In genomic region chr2:172329179-172329578, GRCm38 (mm10) we compare ENCODE assay signal across 9 mouse cellular contexts. TPM values are rescaled to one million over a fixed set of nuclear protein-coding genes. Genes with fewer than 3 reads are reported as not detected.
DNase-seq lines count a peak whose midpoint lies in the region; ATAC-seq and TF ChIP-seq lines count a peak whose summit lies in the region.
"Had no signal": no experiment of that assay in that cellular context is flagged by ENCODE, and none has a peak within 500 bp of the region (broad histone marks: within the 10 kb centered on the region; RNA-seq: fewer than 3 reads in every experiment).

No protein-coding gene starts in this region.

- H3K4me3 ChIP-seq in heart, embryonic 13.5 days: no peak overlapping the region
- no peak overlapping the region for H3K4me3 ChIP-seq in midbrain, embryonic 12.5 days
- H3K4me3 ChIP-seq in stomach, postnatal 0 days (ENCODE audit: low read depth, low read length): no peak overlapping the region

- H3K36me3 ChIP-seq in heart, embryonic 13.5 days: no peaks in the 10 kb centered on the region
- H3K36me3 ChIP-seq in midbrain, embryonic 12.5 days: no peaks in the 10 kb centered on the region
- no peaks in the 10 kb centered on the region for H3K36me3 ChIP-seq in stomach, postnatal 0 days (ENCODE audit: control insufficient read depth, insufficient read depth, low read length)

- peak overlapping the region; percentile 29 for H3K4me2 ChIP-seq in heart, embryonic 13.5 days
- H3K4me2 ChIP-seq in midbrain, embryonic 12.5 days (replicated peaks): peak overlapping the region; percentile 33
- H3K4me2 ChIP-seq in stomach, postnatal 0 days (replicated peaks; ENCODE audit: low read depth): no peak overlapping the region

- WGBS in heart, embryonic 13.5 days: 6% methylated on average over 13 of the region's 13 CpGs
- 5% methylated on average over 13 of the region's 13 CpGs for WGBS in midbrain, embryonic 12.5 days
- 8% methylated on average over 13 of the region's 13 CpGs for WGBS in stomach, postnatal 0 days

- peaks cover 47% of the 10 kb centered on the region for H3K27me3 ChIP-seq in heart, embryonic 13.5 days (replicated peaks)
- H3K27me3 ChIP-seq in midbrain, embryonic 12.5 days: peaks cover 15% of the 10 kb centered on the region; the same call in 1 of the 2 replicates
- H3K27me3 ChIP-seq in stomach, postnatal 0 days (ENCODE audit: control insufficient read depth, insufficient read depth, low read length): no peaks in the 10 kb centered on the region

- TF ChIP-seq EP300 in stomach, postnatal 0 days (optimal IDR thresholded peaks at IDR 0.05): no peak

- no peak overlapping the region for H3K9ac ChIP-seq in heart, embryonic 13.5 days
- 0 out of 2 replicates have a peak overlapping the region, but pooled peaks have one; percentile 16 for H3K9ac ChIP-seq in midbrain, embryonic 12.5 days (replicated peaks)
- H3K9ac ChIP-seq in stomach, postnatal 0 days (ENCODE audit: low read length): no peak overlapping the region

- H3K27ac ChIP-seq in heart, embryonic 13.5 days (replicated peaks): no peak overlapping the region
- no peak overlapping the region for H3K27ac ChIP-seq in midbrain, embryonic 12.5 days (replicated peaks)
- H3K27ac ChIP-seq in stomach, postnatal 0 days (replicated peaks): no peak overlapping the region
- H3K27ac ChIP-seq: macrophage had no signal

- peak; percentile 82 for TF ChIP-seq CTCF in stomach, postnatal 0 days (IDR thresholded peaks at IDR 0.05; ENCODE audit: low read depth)

- no peaks in the 10 kb centered on the region for H3K4me1 ChIP-seq in heart, embryonic 13.5 days
- no peaks in the 10 kb centered on the region for H3K4me1 ChIP-seq in midbrain, embryonic 12.5 days
- no peaks in the 10 kb centered on the region for H3K4me1 ChIP-seq in stomach, postnatal 0 days (replicated peaks; ENCODE audit: control insufficient read depth, insufficient read depth)

- DNase-seq in heart, postnatal 25 days (ENCODE audit: low spot score): no peak
- peak; percentile 49 for DNase-seq in Muller cell, postnatal 12 days (ENCODE audit: inconsistent ontology term)
- DNase-seq in cerebellum, postnatal 25 days: peak; percentile 66 to 77
- DNase-seq in frontal cortex, postnatal 36 days (ENCODE audit: low spot score in 2 of 2): peak; percentile 79 to 84
- peak; percentile 83 for DNase-seq in left cerebral cortex, adult 18-20 months (ENCODE audit: low spot score in 2 of 2)
- peak; percentile 63 for DNase-seq in stomach, postnatal 0 days (ENCODE audit: low spot score)

- no peak for ATAC-seq in heart, embryonic 13.5 days (ENCODE audit: extremely low read depth, insufficient number of reproducible peaks, low FRiP score, low TSS enrichment)
- peak; percentile 88 for ATAC-seq in midbrain, embryonic 12.5 days (ENCODE audit: low FRiP score, low read depth)
- no peak for ATAC-seq in stomach, postnatal 0 days (ENCODE audit: low FRiP score, low TSS enrichment)

- H3K9me3 ChIP-seq in heart, embryonic 13.5 days: no peaks in the 10 kb centered on the region
- no peaks in the 10 kb centered on the region for H3K9me3 ChIP-seq in midbrain, embryonic 12.5 days
- H3K9me3 ChIP-seq in stomach, postnatal 0 days (ENCODE audit: control insufficient read depth, low read length): no peaks in the 10 kb centered on the region

- intact Hi-C loops in heart, postnatal 25 days (cut with DNase I): loop anchor here (1.0 kb wide), 1 partner anchor 108 kb away; no protein-coding TSS in a partner anchor

RNA-seq across cellular contexts. Expression of gene Fam210b, which starts 16.2 kb away (rescaled TPM):
- polyA plus RNA-seq in heart, embryonic 13.5 days (2015; fragmentation: Nextera tagmentation; extraction: Ambion mirVana): 17.4 and 19.2 TPM in 2 replicates
- total RNA-seq in heart, postnatal 25 days (2021): 1 to 10 TPM; 6.1 to 6.5 TPM
- total RNA-seq in left cerebral cortex, adult 18-20 months (2021): 10 to 100 TPM; 12.0 to 12.3 TPM
- 25.8 and 32.6 TPM in 2 replicates for polyA plus RNA-seq in midbrain, embryonic 12.5 days (2016; fragmentation: Nextera tagmentation; extraction: Ambion mirVana)
- 23.9 and 25.7 TPM in 2 replicates for polyA plus RNA-seq in stomach, postnatal 0 days (2015; fragmentation: Nextera tagmentation; extraction: Ambion mirVana)

RNA-seq across cellular contexts. Expression of gene Aurka, which starts 41.2 kb away (rescaled TPM):
- polyA plus RNA-seq in heart, embryonic 13.5 days (2015; fragmentation: Nextera tagmentation; extraction: Ambion mirVana): 86.6 and 98.3 TPM in 2 replicates
- total RNA-seq in heart, postnatal 25 days (2021): under 1 TPM; 0.83 to 0.89 TPM
- 1 to 10 TPM in 1 of 2 experiments, under 1 TPM in 1; 0.70 to 1.0 TPM for total RNA-seq in left cerebral cortex, adult 18-20 months (2021)
- polyA plus RNA-seq in midbrain, embryonic 12.5 days (2016; fragmentation: Nextera tagmentation; extraction: Ambion mirVana): 101 and 111 TPM in 2 replicates
- 18.9 and 24.1 TPM in 2 replicates for polyA plus RNA-seq in stomach, postnatal 0 days (2015; fragmentation: Nextera tagmentation; extraction: Ambion mirVana)

RNA-seq across cellular contexts. Expression of gene Cstf1, which starts 41.3 kb away (rescaled TPM):
- 27.5 and 28.0 TPM in 2 replicates for polyA plus RNA-seq in heart, embryonic 13.5 days (2015; fragmentation: Nextera tagmentation; extraction: Ambion mirVana)
- 10 to 100 TPM; 15.7 to 16.8 TPM for total RNA-seq in heart, postnatal 25 days (2021)
- total RNA-seq in left cerebral cortex, adult 18-20 months (2021): 10 to 100 TPM; 20.4 to 23.4 TPM
- polyA plus RNA-seq in midbrain, embryonic 12.5 days (2016; fragmentation: Nextera tagmentation; extraction: Ambion mirVana): 38.8 and 45.0 TPM in 2 replicates
- polyA plus RNA-seq in stomach, postnatal 0 days (2015; fragmentation: Nextera tagmentation; extraction: Ambion mirVana): 19.9 TPM in 2 replicates
